Mouse (Mus musculus) CH12.LX (cell line): ENCODE results near the gene Btbd2.

ENCODE experiments used
- CTCF ChIP-seq, 2 experiments: IDR thresholded peaks in 1 of 2; conservative IDR thresholded peaks in 1 of 2; 2 replicates each; pipeline ENCODE4 v1.5.1; 2011 to 2012; ENCODE audit warnings: low read depth in 2 of 2, low read length in 2 of 2, improper control_type of control experiment in 1 of 2, inconsistent platforms in 1 of 2, mild to moderate bottlenecking in 1 of 2, moderate library complexity in 1 of 2
- EP300 ChIP-seq: IDR thresholded peaks from 2 replicates; pipeline ENCODE4 v1.6.1; 2011; ENCODE audit warnings: low read length, improper control_type of control experiment
- MXI1 ChIP-seq: IDR thresholded peaks from 2 replicates; pipeline ENCODE4 v1.6.1; 2011; ENCODE audit warnings: mild to moderate bottlenecking, low read depth, low read length, improper control_type of control experiment
- RAD21 ChIP-seq: IDR thresholded peaks from 2 replicates; pipeline ENCODE4 v1.6.1; 2011; ENCODE audit warnings: low read depth, mild to moderate bottlenecking, low read length, improper control_type of control experiment, moderate library complexity
- TBP ChIP-seq: conservative IDR thresholded peaks from 2 replicates; pipeline ENCODE4 v1.6.1; 2011; ENCODE audit warnings: low read depth, low read length, improper control_type of control experiment

DNA sequence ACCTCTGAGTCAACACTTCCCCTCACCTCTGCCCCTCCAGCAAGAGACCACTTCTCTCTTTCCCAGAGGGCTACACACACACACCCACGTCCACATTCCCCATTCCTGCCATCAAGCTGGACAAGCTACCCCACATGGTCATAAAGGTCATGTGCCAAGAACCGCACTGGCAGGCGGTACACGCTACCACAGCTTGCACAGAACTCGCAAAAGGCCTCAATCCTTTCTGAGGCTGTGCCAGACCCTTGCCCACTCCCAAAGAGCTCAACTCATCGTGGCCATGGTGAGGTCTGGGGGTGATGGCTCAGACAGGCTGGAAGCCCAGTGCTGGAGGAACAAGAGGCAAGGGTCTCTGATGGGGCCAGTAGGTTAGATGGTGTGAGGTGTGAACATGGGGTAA lies 2.0 kb downstream of the Btbd2 start:
- TF ChIP-seq CTCF (conservative IDR thresholded peaks at IDR 0.05 in 1 of 2, IDR thresholded peaks at IDR 0.05 in 1 of 2; ENCODE audit: low read depth in 2 of 2, low read length in 2 of 2) (no peak), TBP (no peak), MXI1 (no peak), RAD21 (no peak), EP300 (no peak)
